Mouse (Mus musculus) forebrain, embryonic 14.5 days (tissue): ENCODE measurements around the gene Syt2. TPM values are rescaled to one million over a fixed set of nuclear protein-coding genes. Genes with fewer than 3 reads are reported as not detected.

Source experiments
- ATAC-seq: fragments of 200-750 bp; cut with Nextera tagmentation; 2 replicates; pipeline ENCODE4 v1.8.0; 2017; ENCODE audit warnings: mild to moderate bottlenecking, moderate library complexity
- DNase-seq: peaks from one replicate; pipeline ENCODE4 v3.0.0-alpha.2; 2015; ENCODE audit warnings: low spot score
- H3K27ac ChIP-seq: fragments of 300-500 bp; sonication (generic); 2 replicates; pipeline ENCODE4 v1.5.1; 2014; ENCODE audit warnings: low read depth, mild to moderate bottlenecking, control low read depth, low read length, moderate library complexity
- H3K27me3 ChIP-seq: fragments of 300-500 bp; sonication (generic); replicated peaks from 2 replicates; pipeline ENCODE4 v1.6.1; 2014; ENCODE audit warnings: low read length, control low read depth, mixed read lengths; ENCODE audit not compliant: control insufficient read depth, insufficient read depth
- H3K36me3 ChIP-seq: fragments of 300-500 bp; sonication (generic); 2 replicates; pipeline ENCODE4 v1.6.1; 2014; ENCODE audit warnings: low read length, control low read depth; ENCODE audit not compliant: control insufficient read depth, insufficient read depth
- H3K4me1 ChIP-seq: fragments of 300-500 bp; sonication (generic); 2 replicates; pipeline ENCODE4 v1.6.1; 2014; ENCODE audit warnings: antibody characterized with exemption, low read length, control low read depth; ENCODE audit not compliant: control insufficient read depth, insufficient read depth
- H3K4me2 ChIP-seq: fragments of 300-500 bp; sonication (generic); 2 replicates; pipeline ENCODE4 v1.6.1; 2014; ENCODE audit warnings: mild to moderate bottlenecking, control low read depth, low read length
- H3K4me3 ChIP-seq: fragments of 300-500 bp; sonication (generic); 2 replicates; pipeline ENCODE4 v1.5.1; 2014; ENCODE audit warnings: low read depth, low read length, control low read depth
- H3K9ac ChIP-seq: fragments of 300-500 bp; sonication (generic); 2 replicates; pipeline ENCODE4 v1.6.1; 2014; ENCODE audit warnings: mild to moderate bottlenecking, low read length, control low read depth, moderate library complexity
- H3K9me3 ChIP-seq: fragments of 300-500 bp; sonication (generic); replicated peaks from 2 replicates; pipeline ENCODE4 v1.6.1; 2016; ENCODE audit warnings: low read length, control low read depth, mixed read lengths; ENCODE audit not compliant: control insufficient read depth
- WGBS: fragments of 180-500 bp; shearing (Covaris S2); extraction: QIAGEN DNeasy Blood & Tissue Kit; methylation state at CpG from one replicate; pipeline ENCODE4 v1.1.7; 2014; 5-methylcytosine and 5-hydroxymethylcytosine counted together
- polyA plus RNA-seq: library from polyadenylated mRNA; unstranded; fragments of >200 nt; fragmentation: Nextera tagmentation; extraction: Ambion mirVana; gene quantifications from 2 replicates; pipeline ENCODE4 v1.2.1, GENCODE M21; 2014

Gene Syt2
- polyA plus RNA-seq, 1 experiment from 2014 or later, result 1.2 TPM

GRCm38 (mm10) chr1:134704396-134705306 lies 58.2 kb downstream of the Syt2 start:
- Histone ChIP-seq H3K27ac (no peak overlapping the region), H3K36me3 (no peaks in the 10 kb centered on the region), H3K9ac (no peak overlapping the region), H3K4me3 (no peak overlapping the region), H3K27me3 (peaks cover 17% of the 10 kb centered on the region; the same call in 1 of the 2 replicates), H3K4me2 (no peak overlapping the region), H3K4me1 (peaks cover 8% of the 10 kb centered on the region), H3K9me3 (no peaks in the 10 kb centered on the region)
- ATAC-seq (no peak), DNase-seq (peak; percentile 48)
- 32% methylated on average over 22 of the region's 22 CpGs for WGBS

- Histone ChIP-seq H3K4me3 (no peak overlapping the region), H3K9me3 (no peaks in the 10 kb centered on the region), H3K36me3 (no peaks in the 10 kb centered on the region), H3K4me2 (no peak overlapping the region), H3K27me3 (peaks cover 17% of the 10 kb centered on the region; the same call in 1 of the 2 replicates), H3K4me1 (peaks cover 8% of the 10 kb centered on the region), H3K27ac (no peak overlapping the region), H3K9ac (no peak overlapping the region)
- WGBS, result 38% methylated on average over 2 of the region's 2 CpGs
- ATAC-seq, result no peak
- DNase-seq, result no peak
Measured at GRCm38 (mm10) chr1:134706549-134706948, 60.1 kb downstream of the Syt2 start.

- ATAC-seq (no peak), DNase-seq (no peak)
- no peaks in the 10 kb centered on the region for H3K36me3 ChIP-seq
- 69% methylated on average over 3 of the region's 3 CpGs for WGBS
- no peak overlapping the region for H3K27ac ChIP-seq
- H3K4me3 ChIP-seq, result no peak overlapping the region
- no peaks in the 10 kb centered on the region for H3K9me3 ChIP-seq
- no peak overlapping the region for H3K4me2 ChIP-seq
- peaks cover 8% of the 10 kb centered on the region for H3K4me1 ChIP-seq
- peaks cover 17% of the 10 kb centered on the region; the same call in 1 of the 2 replicates for H3K27me3 ChIP-seq
- H3K9ac ChIP-seq, result no peak overlapping the region
Measured at GRCm38 (mm10) chr1:134707516-134707915, 61.0 kb downstream of the Syt2 start.

- H3K9me3 ChIP-seq, result no peaks in the 10 kb centered on the region
- WGBS, result 7% methylated on average over 8 of the region's 8 CpGs
Measured at GRCm38 (mm10) chr1:134708274-134708673, 61.8 kb downstream of the Syt2 start.

GRCm38 (mm10) chr1:134708801-134709385 lies 62.4 kb downstream of the Syt2 start:
- peaks cover 17% of the 10 kb centered on the region; the same call in 1 of the 2 replicates for H3K27me3 ChIP-seq
- under 1% methylated on average over 46 of the region's 46 CpGs for WGBS
- peak; percentile 76 for DNase-seq
- H3K4me3 ChIP-seq, result peak overlapping the region; percentile 52
- no peak overlapping the region for H3K27ac ChIP-seq
- ATAC-seq, result peak; percentile 61
- no peaks in the 10 kb centered on the region for H3K36me3 ChIP-seq
- H3K4me2 ChIP-seq, result peak overlapping the region; percentile 99
- H3K4me1 ChIP-seq, result peaks cover 8% of the 10 kb centered on the region
- peak overlapping the region; percentile 67 for H3K9ac ChIP-seq
- no peaks in the 10 kb centered on the region for H3K9me3 ChIP-seq

More at GRCm38 (mm10) chr1:134708274-134708673, 61.8 kb downstream of the Syt2 start:
- Histone ChIP-seq H3K4me3 (peak overlapping the region; percentile 52), H3K9ac (peak overlapping the region; percentile 67; the same call in 1 of the 2 replicates), H3K27me3 (peaks cover 17% of the 10 kb centered on the region; the same call in 1 of the 2 replicates), H3K4me2 (peak overlapping the region; percentile 99), H3K36me3 (no peaks in the 10 kb centered on the region), H3K4me1 (peaks cover 8% of the 10 kb centered on the region), H3K27ac (no peak overlapping the region)
- ATAC-seq (peak; percentile 2; the same call in 1 of the 2 replicates), DNase-seq (no peak)

GRCm38 (mm10) chr1:134709411-134710306 lies 63.2 kb downstream of the Syt2 start:
- ATAC-seq, result peak; percentile 38
- H3K4me1 ChIP-seq, result peaks cover 8% of the 10 kb centered on the region
- H3K9me3 ChIP-seq, result no peaks in the 10 kb centered on the region
- peak overlapping the region; percentile 67 for H3K9ac ChIP-seq
- DNase-seq, result peak; percentile 43
- H3K36me3 ChIP-seq, result no peaks in the 10 kb centered on the region
- H3K4me2 ChIP-seq, result peak overlapping the region; percentile 99
- H3K27ac ChIP-seq, result no peak overlapping the region
- H3K27me3 ChIP-seq, result peaks cover 15% of the 10 kb centered on the region; the same call in 1 of the 2 replicates
- peak overlapping the region; percentile 52 for H3K4me3 ChIP-seq
- WGBS, result 12% methylated on average over 26 of the region's 26 CpGs

- WGBS, result 47% methylated on average over 7 of the region's 7 CpGs
- H3K9me3 ChIP-seq, result no peaks in the 10 kb centered on the region
- peak; percentile 17 for DNase-seq
- H3K4me2 ChIP-seq, result no peak overlapping the region
- H3K4me3 ChIP-seq, result no peak overlapping the region
- no peaks in the 10 kb centered on the region for H3K36me3 ChIP-seq
- H3K9ac ChIP-seq, result no peak overlapping the region
- ATAC-seq, result no peak
- H3K27me3 ChIP-seq, result peaks cover 12% of the 10 kb centered on the region; the same call in 1 of the 2 replicates
- H3K4me1 ChIP-seq, result peaks cover 8% of the 10 kb centered on the region
- no peak overlapping the region for H3K27ac ChIP-seq
Measured at GRCm38 (mm10) chr1:134711061-134711460, 64.6 kb downstream of the Syt2 start.

- Histone ChIP-seq H3K27me3 (peaks cover 6% of the 10 kb centered on the region; the same call in 1 of the 2 replicates), H3K9me3 (no peaks in the 10 kb centered on the region), H3K36me3 (no peaks in the 10 kb centered on the region), H3K4me3 (no peak overlapping the region), H3K4me2 (no peak overlapping the region), H3K4me1 (peaks cover 8% of the 10 kb centered on the region), H3K9ac (no peak overlapping the region), H3K27ac (no peak overlapping the region)
- 74% methylated on average over 5 of the region's 5 CpGs for WGBS
- no peak for ATAC-seq
- no peak for DNase-seq
Measured at GRCm38 (mm10) chr1:134711653-134712052, 65.2 kb downstream of the Syt2 start.
